Mouse (Mus musculus): ENCODE data around the gene Rfwd3. TPM values are rescaled to one million over a fixed set of nuclear protein-coding genes. Genes with fewer than 3 reads are reported as not detected.
"Not testable (repeated sequence)": the region's sequence is repeated elsewhere in the genome, so short reads cannot be mapped to it uniquely, and the experiment has no call there.

Rfwd3 gene
- total RNA-seq (2014; fragmentation: Nextera tagmentation) (73.8 and 74.6 TPM in 2 replicates), total RNA-seq (2017) (72.6 and 77.3 TPM in 2 replicates)

DNA sequence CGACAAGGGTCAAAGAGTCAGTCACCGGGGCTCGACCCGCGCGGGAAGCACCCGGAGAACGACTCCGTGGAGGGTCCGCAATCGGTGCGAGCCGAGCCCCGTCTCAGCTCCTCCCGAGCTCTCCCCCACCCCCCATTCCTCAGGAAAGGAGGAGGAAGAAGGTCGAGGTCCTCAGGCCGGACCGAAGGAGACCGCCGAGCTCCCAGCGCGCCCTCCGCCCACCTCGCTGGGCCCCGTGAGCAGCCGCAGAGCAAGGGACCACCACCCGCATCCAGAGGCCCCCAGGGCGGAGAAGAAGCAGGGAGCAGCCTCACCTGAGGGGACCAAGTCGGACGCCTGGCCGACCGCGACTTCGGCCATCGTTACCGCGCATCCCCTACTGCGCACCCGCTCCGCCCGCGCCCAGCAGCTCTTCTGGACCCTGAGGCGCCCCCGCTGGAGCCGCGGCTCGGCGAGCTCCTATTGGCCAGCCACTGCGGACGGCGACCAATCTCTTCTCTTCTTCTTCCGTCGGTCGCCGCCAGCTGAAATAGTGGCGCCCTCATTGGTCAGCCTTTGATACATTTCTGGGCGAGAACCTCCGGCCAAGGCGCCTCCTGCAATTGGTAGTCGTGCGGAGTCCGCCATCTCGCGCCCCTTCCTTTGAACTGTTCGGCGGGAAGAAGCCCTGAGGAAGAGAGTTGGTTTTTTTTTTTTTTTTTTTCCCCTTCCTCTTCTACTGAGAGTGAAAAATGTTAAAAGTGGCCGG lies at the start of gene Rfwd3:
Rfwd3 (minus strand) TSS at position 402 of the 748 bp plus-strand sequence.
- ATAC-seq (replicated peaks; ENCODE audit: poor library complexity, severe bottlenecking), result peak; percentile 94

DNA sequence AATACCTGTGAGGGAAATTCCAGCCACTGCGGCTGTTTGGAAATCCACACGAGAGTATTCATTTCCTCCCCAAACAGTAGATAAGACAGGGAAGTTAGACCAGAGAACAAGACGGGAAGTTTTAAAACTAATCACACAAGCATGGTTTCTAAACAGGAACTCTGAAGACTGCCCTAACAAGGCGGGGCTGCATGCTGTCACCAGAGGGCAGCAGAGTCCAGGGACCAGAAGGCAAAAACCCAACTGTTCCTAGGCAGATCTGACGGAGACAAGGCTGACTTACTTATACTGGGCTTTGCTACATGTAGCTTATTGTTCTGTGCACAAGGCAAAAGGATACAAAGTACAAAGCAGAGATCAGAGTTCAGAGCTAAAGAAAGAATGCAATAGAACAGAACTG lies 43.2 kb upstream of the Rfwd3 start:
- peak; percentile 81 for ATAC-seq (replicated peaks; ENCODE audit: poor library complexity, severe bottlenecking)

DNA sequence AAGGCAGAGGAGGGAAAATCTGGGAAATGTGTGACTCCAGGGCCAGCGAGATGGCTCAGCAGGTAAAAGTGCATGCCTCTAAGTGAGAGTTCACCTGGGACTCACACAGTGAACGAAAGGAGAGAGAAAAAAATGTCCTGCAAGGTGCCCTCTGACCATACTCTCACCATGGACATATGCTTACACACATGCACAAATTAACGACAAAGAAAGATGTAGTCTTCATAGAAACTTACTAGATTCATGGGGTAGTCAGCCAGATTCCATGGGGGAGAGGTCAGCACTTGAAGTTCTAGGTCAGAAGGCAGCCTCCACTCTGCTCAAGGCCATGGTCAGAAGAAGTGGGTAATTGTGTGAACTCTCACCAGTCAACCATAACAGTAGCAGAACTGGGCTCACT lies 40.2 kb upstream of the Rfwd3 start:
- no peak for ATAC-seq (replicated peaks; ENCODE audit: poor library complexity, severe bottlenecking)

DNA sequence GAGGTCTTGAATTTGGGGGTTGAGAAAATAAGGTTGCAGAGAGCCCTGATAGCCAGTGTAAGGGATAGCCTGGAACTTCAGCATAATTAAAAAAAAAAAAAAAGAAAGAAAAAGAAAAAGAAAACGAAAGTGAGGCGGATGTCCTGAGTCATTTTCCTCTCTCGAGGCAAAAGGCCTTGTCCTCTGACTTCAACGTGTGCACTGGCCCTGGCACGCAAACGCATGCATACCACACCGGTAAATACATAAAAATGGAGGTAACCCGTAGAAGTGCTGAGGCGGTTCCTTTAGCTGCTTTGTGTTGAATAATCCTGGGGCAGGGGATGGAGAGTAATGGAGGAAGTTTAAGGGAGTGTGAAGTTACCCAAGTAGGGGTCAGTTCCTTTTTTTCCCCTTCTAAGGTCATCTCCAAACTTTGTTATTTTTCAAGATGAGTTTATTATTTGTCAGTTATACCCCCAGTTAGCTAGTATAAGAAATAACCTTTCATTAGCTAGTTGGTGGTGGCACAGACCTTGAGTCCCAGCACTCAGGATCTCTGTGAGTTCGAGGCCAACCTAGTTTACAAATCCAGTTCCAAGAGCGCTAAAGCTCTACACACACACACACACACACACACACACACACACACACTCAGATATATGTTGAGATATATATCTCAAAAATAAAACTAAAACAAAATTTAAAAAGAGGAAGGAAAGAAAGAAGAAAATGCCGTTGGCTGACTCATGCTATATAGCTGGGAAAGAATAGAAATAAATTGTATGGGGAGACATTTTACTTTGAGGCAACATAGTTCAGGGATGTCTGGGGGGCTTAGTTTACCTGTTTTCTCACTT lies 38.6 kb upstream of the Rfwd3 start:
- ATAC-seq (replicated peaks; ENCODE audit: poor library complexity, severe bottlenecking), result peak; percentile 57

DNA sequence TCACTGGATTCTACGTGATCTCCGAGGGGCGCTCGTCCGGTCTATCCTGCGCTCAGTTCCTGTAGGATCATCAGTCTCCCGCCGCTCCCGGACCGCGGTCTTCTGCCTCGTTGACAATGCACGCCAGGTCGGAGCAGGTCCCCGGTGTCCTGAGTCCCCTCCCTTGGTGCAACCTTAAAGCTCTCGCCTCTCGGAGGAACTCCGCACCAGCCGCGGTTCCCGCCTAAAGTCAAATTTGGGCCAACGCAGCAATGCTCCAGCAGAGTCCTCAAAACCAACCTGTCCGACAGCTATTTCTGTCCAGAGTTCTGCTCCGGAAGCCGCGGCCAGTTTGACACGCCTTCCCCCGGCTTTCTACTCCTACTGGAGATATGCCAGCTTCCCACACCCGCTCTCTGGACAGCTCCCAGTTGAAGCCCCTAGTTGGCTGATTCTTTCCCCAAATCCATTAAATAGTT lies 37.9 kb upstream of the Rfwd3 start, which contains the start of gene Mlkl:
Mlkl (minus strand) TSS at position 288 of the 458 bp plus-strand sequence.
- ATAC-seq (replicated peaks; ENCODE audit: poor library complexity, severe bottlenecking), result peak; percentile 60

DNA sequence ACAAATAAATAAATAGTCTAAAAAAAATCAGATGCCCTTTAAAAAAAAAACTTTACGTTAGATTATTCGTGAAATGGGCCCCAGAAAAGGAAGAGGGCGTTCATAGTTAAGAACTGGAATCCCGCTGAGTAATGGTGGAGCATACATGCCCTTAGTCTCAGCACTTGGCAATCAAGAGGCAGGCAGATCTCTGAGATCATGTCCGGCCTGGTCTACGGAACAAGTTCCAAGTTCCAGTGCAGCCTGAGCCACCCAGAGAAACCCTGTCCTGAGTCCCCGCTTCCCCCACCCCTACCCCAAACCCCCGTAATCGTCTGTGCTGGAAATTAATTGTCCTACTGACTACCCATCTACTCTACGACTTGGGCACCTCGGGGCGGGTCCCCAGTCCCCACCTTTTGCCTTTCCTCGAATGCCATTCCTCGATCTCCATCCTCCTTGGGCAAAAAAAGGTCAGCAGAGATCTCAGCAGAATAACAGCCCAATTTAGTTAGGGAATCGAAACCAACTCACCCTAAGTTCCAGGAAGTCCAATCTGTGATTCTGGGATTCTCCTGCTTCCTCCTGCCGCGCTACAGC lies 37.4 kb upstream of the Rfwd3 start:
- ATAC-seq (replicated peaks; ENCODE audit: poor library complexity, severe bottlenecking), result peak; percentile 52

DNA sequence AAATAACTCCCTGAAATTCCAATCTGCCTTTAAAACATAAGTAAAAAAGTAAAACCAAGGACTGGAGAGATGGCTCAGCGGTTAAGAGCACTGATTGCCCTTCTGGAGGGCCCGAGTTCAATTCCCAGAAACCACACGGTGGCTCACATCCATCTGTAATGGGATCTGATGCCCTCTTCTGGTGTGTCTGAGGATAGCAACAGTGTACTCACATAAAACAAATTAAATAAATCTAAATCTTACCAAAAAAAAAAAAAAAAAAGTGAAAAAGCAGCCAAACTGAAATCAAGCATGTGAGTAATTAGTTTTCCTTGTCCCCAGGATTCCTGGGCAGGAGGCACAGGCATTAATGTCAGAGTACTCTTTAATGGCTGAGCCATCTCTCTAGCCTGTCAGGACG lies 36.7 kb upstream of the Rfwd3 start:
- ATAC-seq (replicated peaks; ENCODE audit: poor library complexity, severe bottlenecking), result no peak

DNA sequence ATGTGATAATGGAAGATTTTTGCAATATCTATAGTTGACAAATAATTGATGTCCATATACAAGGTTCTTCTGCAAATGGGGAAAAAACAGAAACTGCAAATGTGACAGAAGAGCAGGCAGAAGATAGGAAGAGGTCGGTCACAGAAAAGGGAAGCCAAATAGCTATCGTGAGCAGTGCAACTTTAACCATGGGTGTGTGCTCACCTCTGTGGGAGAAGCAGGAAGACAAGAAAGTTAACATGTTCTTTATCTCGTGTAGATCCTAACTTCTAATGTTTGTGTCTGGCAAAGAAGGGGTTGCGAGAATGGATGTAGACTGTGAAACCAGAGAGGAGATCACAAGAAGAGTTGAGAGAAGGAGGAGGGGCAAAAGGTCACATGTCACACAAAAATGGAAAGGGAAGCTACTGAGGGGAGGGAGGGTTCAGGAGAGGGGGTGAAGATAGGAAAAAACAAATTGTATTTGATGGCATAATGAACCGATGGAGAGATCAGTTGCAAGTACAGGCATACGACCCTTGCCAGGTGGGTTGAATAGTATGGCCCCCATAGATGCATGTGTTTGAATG lies 25.3 kb upstream of the Rfwd3 start:
- ATAC-seq (replicated peaks; ENCODE audit: poor library complexity, severe bottlenecking), result peak; percentile 44; the same call in 1 of the 2 replicates

DNA sequence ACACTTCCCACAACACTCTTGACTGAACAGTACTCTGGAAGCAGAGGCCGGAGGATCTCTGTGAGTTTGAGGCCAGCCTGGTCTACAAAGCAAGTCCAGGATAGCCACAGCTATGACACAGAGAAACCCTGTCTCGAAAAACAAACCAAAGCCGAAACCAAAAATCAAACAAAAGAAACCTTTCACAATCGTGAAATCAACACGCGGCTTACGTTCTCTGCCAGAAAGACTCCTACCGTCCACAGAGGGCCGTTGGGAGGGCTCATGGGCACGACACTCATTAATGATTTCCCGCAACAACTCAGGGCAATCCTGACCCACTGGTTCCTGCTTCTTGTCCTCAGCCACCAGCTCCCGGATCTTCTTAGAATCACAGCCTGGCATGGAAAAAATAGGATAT lies 14.7 kb upstream of the Rfwd3 start:
- ATAC-seq (replicated peaks; ENCODE audit: poor library complexity, severe bottlenecking), result no peak

DNA sequence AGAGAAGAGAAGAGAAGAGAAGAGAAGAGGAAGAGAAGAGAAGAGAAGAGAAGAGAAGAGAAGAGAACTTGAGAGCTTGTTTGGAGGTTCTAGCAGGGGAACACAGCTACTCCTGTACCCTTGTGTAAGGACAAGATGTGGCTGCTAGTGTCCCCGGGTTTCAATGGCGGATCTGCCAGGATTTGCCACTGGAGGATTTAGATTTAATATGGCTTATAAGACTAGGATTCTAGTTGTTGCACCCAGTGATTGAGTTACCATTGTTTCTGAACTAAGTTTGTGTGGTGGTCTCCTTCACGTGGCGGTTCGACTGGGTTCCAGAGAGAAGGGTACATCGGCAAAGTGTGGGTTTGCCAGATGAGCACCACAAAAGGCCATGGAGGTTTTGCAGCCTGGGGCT lies 13.9 kb upstream of the Rfwd3 start:
- not testable (repeated sequence) for ATAC-seq (replicated peaks; ENCODE audit: poor library complexity, severe bottlenecking)

DNA sequence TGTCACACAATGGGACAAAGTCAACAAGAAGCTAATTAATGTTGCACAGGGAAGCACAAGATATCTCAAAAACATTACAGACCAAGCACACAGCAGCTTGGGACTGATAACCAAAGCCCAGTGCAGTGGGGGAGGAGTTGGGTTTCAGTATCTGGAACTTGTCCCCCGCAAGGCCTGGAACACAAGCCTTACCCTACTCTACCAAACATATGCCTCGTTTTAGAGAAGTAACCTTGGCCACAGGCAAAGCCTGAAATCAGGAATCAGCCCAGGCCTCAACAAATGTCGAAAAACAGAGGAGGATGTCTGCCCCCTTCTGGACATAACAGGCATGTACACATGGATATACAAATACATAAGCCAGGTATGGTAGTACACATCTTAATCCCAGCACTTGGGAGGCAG lies 12.7 kb upstream of the Rfwd3 start:
- peak; percentile 76 for ATAC-seq (replicated peaks; ENCODE audit: poor library complexity, severe bottlenecking)

DNA sequence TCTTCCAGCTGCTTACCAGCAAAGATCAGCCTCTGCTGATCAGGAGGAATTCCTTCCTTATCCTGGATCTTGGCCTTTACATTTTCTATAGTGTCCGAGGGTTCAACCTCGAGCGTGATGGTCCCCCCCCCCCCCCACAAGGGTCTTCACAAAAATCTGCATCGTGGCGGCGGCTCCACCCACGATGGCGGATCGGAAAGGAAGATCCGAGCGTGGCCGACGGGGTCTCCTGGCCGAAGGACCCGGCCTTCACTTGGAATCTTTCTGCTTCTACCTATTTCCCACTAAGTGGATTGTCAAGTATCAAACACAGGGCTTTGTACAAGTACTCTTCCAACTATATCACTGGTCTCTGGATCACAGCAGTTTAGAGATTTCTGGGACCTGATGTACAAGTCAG lies 10.0 kb upstream of the Rfwd3 start:
- ATAC-seq (replicated peaks; ENCODE audit: poor library complexity, severe bottlenecking), result peak; percentile 67; the same call in 1 of the 2 replicates

DNA sequence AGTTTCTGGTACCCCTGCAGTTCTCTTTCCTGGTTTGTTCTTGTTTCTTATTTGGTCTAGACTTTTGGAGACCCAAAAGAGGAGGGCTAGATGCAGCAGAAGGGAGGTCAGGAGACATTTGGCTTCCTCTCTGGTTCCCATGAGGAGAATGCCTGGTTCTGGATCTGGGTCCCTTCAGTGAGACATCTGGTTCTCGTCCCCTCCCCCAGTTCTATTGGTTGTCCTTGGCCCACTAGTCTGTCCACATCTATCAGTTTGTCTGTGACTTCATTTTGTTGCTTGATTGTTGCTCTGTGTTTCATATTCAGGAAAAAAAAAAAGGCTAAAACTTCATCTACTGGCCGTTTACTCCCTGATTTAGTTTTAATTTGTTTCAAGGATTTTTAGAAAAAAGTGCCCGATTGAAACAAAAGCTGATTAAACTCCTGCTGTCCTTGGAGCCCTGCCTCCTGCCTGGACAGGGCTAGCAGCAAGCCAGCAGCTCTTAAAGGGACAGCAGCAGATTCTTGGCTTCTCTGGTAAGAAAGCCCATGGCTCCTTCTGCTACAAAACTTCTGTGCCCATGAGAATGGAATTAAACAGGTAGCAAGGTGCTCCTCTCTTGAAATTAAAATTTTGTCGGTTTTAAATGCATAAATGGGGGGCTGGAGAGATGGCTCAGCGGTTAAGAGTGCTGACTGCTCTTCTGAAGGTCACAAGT lies 5.2 kb upstream of the Rfwd3 start:
- ATAC-seq (replicated peaks; ENCODE audit: poor library complexity, severe bottlenecking), result no peak

DNA sequence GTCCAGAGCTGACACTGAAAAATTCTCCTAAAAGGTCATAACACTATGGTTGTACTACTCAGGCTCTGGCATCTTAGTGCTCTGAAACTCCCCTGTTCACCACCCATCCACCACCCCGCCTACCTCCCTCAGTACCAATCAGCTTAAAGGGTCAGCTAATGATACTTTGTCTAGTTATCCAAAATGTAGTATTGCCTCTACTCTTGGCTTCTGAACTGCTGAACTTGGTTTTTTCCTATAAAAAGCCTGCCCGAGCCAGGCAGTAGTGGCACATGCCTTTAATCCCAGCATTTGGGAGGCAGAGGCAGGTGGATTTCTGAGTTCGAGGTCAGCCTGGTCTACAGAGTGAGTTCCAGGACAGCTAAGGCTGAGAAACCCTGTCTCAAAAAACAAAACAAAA lies 4.3 kb upstream of the Rfwd3 start:
- no peak for ATAC-seq (replicated peaks; ENCODE audit: poor library complexity, severe bottlenecking)

DNA sequence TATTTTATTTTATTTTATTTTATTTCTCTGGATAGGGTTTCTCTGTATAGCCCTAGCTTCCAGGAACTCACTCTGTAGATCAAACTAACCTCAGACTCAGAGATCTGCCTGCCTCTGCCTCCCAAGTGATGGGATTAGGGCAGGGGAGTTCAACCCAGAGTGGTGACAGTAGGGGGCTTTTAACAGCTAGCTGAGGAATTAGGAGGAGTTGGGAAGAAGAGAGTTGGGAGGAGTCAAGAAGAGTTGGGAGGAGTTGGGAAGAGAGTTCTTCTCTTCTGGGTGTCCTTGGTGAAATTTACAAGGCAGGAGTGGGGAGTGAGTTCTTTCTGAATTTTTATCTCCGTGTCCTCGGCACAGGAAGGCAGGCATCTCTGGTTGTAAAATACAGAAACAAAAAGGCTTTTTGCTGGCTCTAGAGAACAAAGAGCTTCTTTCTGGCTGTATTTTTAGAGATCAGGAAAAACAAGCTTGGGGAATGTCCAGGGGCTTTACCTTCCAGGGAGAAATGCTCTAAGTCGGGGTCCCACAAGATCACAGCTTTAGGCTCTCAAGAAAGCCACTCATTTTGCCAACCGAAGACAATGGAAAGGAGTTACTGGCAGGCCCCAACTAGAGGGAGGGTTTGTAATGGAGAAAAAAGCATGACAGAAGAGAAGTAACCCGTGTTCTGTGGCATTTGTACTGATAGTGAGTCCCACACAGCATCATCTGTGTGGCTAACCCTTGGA lies 3.2 kb upstream of the Rfwd3 start:
- not testable (repeated sequence) for ATAC-seq (replicated peaks; ENCODE audit: poor library complexity, severe bottlenecking)

DNA sequence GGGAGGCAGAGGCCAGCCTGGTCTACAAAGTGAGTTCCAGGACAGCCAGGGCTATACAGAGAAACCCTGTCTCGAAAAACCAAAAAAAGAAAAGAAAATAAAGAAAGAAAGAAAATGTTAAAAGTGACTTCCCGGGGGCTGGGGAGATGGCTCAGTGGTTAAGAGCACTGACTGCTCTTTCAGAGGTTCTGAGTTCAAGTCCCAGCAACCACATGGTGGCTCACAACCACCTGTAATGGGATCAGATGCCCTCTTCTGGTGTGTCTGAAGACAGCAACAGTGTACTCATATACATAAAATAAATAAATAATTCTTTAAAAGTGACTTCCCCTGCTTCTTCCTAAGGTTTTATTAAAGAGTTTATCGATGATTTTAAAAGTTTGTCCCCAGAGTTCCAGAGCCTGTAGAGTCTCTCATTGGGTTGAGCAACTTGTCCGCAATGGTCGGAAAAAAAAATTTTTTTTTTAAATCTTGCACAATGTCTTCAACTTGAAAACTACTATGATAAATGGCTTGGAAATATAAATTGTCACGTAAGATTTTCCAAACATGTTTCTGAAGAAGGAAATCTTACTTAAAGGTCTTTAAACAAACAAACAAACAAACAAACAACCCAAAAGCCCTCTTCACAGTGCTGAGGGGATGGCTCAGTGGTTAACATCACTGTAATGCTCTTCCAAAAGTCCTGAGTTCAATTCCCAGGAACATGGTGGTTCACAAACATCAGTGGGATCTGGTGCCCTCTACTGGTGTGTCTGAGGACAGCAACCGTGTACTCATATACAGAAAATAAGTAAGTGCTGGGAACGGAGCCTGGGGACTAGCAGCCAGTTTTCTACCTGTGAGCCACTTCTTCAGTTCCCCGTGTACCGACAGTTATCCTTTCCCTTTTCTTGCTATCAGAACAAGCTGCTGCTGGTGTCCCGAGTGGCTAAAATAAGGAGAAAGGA lies 850 bp upstream of the Rfwd3 start:
- peak; percentile 26; the same call in 1 of the 2 replicates for ATAC-seq (replicated peaks; ENCODE audit: poor library complexity, severe bottlenecking)

DNA sequence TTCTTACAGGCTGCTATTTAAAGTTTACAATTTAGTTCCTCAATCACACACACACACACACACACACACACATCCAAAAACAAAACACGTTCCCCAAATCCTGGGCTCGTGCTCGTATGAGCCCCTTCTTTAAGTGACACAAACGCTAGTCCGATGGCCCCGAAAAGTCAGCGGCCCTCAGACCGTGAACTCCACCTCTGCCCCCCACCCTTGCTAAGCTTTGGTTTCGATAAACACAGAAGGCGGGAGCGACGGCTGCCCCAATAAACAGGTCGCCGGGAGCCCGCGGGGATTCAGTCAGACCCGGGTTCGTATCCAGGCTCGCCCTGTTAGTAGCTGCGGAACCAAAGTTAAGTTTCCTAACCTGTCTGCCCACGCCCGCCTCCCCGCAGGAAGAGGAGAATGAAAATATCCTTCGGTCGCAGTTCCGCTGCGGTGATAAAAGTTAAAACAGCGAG lies 630 bp downstream of the Rfwd3 start:
- ATAC-seq (replicated peaks; ENCODE audit: poor library complexity, severe bottlenecking), result peak; percentile 49

DNA sequence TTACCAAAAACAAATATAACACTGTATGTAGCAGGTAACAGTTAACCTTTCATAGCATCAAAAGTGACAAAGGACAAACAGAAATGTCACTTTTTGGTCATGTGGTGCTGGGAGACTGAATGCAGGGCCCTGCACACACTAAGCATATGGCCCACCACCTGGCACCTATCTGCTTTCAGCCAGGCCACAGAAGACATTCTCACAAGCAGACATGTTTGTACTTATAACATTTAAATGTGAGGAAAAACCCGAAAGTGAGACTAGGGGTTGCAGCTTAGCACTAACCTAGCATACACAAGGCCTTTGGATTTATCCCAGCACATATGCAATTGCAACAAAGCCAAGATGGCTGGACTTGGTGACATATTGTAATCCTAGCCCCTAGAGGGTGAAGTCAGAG lies 2.0 kb downstream of the Rfwd3 start:
- no peak for ATAC-seq (replicated peaks; ENCODE audit: poor library complexity, severe bottlenecking)
